Mouse (Mus musculus) embryonic facial prominence, embryonic 13.5 days (tissue): Measurements from ENCODE around the gene Ryr2. TPM values are rescaled to one million over a fixed set of nuclear protein-coding genes. Genes with fewer than 3 reads are reported as not detected.
"Not testable (repeated sequence)": the region's sequence is repeated elsewhere in the genome, so short reads cannot be mapped to it uniquely, and the experiment has no call there.

Experiments
- ATAC-seq: fragments of 200-750 bp; cut with Nextera tagmentation; 2 replicates; pipeline ENCODE4 v1.8.0; 2017; ENCODE audit warnings: low read depth; ENCODE audit not compliant: insufficient number of reproducible peaks, insufficient read depth, low FRiP score, low TSS enrichment
- H3K27ac ChIP-seq: fragments of 300-500 bp; sonication (generic); 2 replicates; pipeline ENCODE4 v1.5.1; 2015; ENCODE audit warnings: moderate library complexity, mild to moderate bottlenecking, inconsistent platforms
- H3K27me3 ChIP-seq: fragments of 300-500 bp; sonication (generic); 2 replicates; pipeline ENCODE4 v1.6.1; 2015; ENCODE audit warnings: mild to moderate bottlenecking, inconsistent platforms
- H3K36me3 ChIP-seq: fragments of 300-500 bp; sonication (generic); 2 replicates; pipeline ENCODE4 v1.6.1; 2015; ENCODE audit warnings: mild to moderate bottlenecking, inconsistent platforms
- H3K4me1 ChIP-seq: fragments of 300-500 bp; sonication (generic); 2 replicates; pipeline ENCODE4 v1.6.1; 2015; ENCODE audit warnings: inconsistent platforms
- H3K4me2 ChIP-seq: fragments of 300-500 bp; sonication (generic); 2 replicates; pipeline ENCODE4 v1.6.1; 2015; ENCODE audit warnings: moderate library complexity, mild to moderate bottlenecking, inconsistent platforms
- H3K4me3 ChIP-seq: fragments of 300-500 bp; sonication (generic); 2 replicates; pipeline ENCODE4 v1.5.1; 2015; ENCODE audit warnings: mild to moderate bottlenecking, inconsistent platforms
- H3K9ac ChIP-seq: fragments of 300-500 bp; sonication (generic); 2 replicates; pipeline ENCODE4 v1.6.1; 2015; ENCODE audit warnings: mild to moderate bottlenecking, inconsistent platforms
- H3K9me3 ChIP-seq: fragments of 300-500 bp; sonication (generic); 2 replicates; pipeline ENCODE4 v1.6.1; 2016; ENCODE audit warnings: inconsistent platforms
- WGBS: fragments of 180-500 bp; shearing (Covaris S2); methylation state at CpG from one replicate; pipeline ENCODE4 v1.1.7; 2015; ENCODE audit warnings: mixed read lengths; 5-methylcytosine and 5-hydroxymethylcytosine counted together
- polyA plus RNA-seq: library from polyadenylated mRNA; unstranded; fragments of >200 nt; fragmentation: Nextera tagmentation; extraction: Ambion mirVana; gene quantifications from 2 replicates; pipeline ENCODE4 v1.2.1, GENCODE M21; 2015

The Ryr2 gene
- 1.4 TPM in 2 replicates for polyA plus RNA-seq

GRCm38 (mm10) chr13:12106662-12107632 lies at the start of gene Ryr2:
Gene Ryr2 (minus strand): TSS chr13:12106945.
- no peak within 1 kb of the TSS for H3K27ac ChIP-seq
- H3K9me3 ChIP-seq: no peaks in the 10 kb centered on the region
- peak within 1 kb of the TSS; percentile 99 for H3K4me2 ChIP-seq
- H3K36me3 ChIP-seq: no peaks in the 10 kb centered on the region
- H3K4me1 ChIP-seq: peaks cover 12% of the 10 kb centered on the region
- peak; percentile 74 for ATAC-seq
- H3K4me3 ChIP-seq: peak within 1 kb of the TSS; percentile 72
- H3K27me3 ChIP-seq: peaks cover 62% of the 10 kb centered on the region
- WGBS: 10% methylated on average over 44 of the region's 64 CpGs
- H3K9ac ChIP-seq: peak within 1 kb of the TSS; percentile 76

- H3K4me3 ChIP-seq: no peak overlapping the region
- no peaks in the 10 kb centered on the region for H3K36me3 ChIP-seq
- no peak overlapping the region for H3K4me2 ChIP-seq
- no peak overlapping the region for H3K9ac ChIP-seq
- no peaks in the 10 kb centered on the region for H3K9me3 ChIP-seq
- H3K4me1 ChIP-seq: no peaks in the 10 kb centered on the region
- WGBS: 83% methylated on average over 11 of the region's 11 CpGs
- no peak for ATAC-seq
- H3K27me3 ChIP-seq: no peaks in the 10 kb centered on the region
- H3K27ac ChIP-seq: no peak overlapping the region
These were observed 47.2 kb upstream of the Ryr2 start for GRCm38 (mm10) chr13:12153922-12154321.

- H3K27me3 ChIP-seq: no peaks in the 10 kb centered on the region
- H3K9ac ChIP-seq: no peak overlapping the region
- H3K4me3 ChIP-seq: no peak overlapping the region
- H3K27ac ChIP-seq: no peak overlapping the region
- no peak overlapping the region for H3K4me2 ChIP-seq
- 60% methylated on average over 6 of the region's 6 CpGs for WGBS
- no peaks in the 10 kb centered on the region for H3K9me3 ChIP-seq
- no peaks in the 10 kb centered on the region for H3K4me1 ChIP-seq
- ATAC-seq: no peak
- H3K36me3 ChIP-seq: no peaks in the 10 kb centered on the region
These were observed 40.3 kb upstream of the Ryr2 start for GRCm38 (mm10) chr13:12146918-12147507.

GRCm38 (mm10) chr13:12146402-12146801 lies 39.7 kb upstream of the Ryr2 start:
- no peak overlapping the region for H3K27ac ChIP-seq
- no peak overlapping the region for H3K4me3 ChIP-seq
- H3K9me3 ChIP-seq: no peaks in the 10 kb centered on the region
- 83% methylated on average over 2 of the region's 2 CpGs for WGBS
- H3K36me3 ChIP-seq: no peaks in the 10 kb centered on the region
- ATAC-seq: no peak
- no peaks in the 10 kb centered on the region for H3K27me3 ChIP-seq
- no peak overlapping the region for H3K9ac ChIP-seq
- no peaks in the 10 kb centered on the region for H3K4me1 ChIP-seq
- no peak overlapping the region for H3K4me2 ChIP-seq

GRCm38 (mm10) chr13:12143347-12143746 lies 36.6 kb upstream of the Ryr2 start:
- Histone ChIP-seq H3K27me3 (no peaks in the 10 kb centered on the region), H3K4me2 (no peak overlapping the region), H3K4me1 (no peaks in the 10 kb centered on the region), H3K9ac (no peak overlapping the region), H3K27ac (no peak overlapping the region), H3K36me3 (no peaks in the 10 kb centered on the region), H3K4me3 (no peak overlapping the region), H3K9me3 (no peaks in the 10 kb centered on the region)
- ATAC-seq: no peak
- 89% methylated on average over 5 of the region's 5 CpGs for WGBS

GRCm38 (mm10) chr13:12136461-12136860 lies 29.7 kb upstream of the Ryr2 start:
- not testable (repeated sequence) for H3K27ac ChIP-seq, H3K4me3 ChIP-seq, H3K9ac ChIP-seq, H3K27me3 ChIP-seq, H3K36me3 ChIP-seq, H3K4me2 ChIP-seq, H3K4me1 ChIP-seq, ATAC-seq, H3K9me3 ChIP-seq
- 85% methylated on average over 10 of the region's 10 CpGs for WGBS

- Histone ChIP-seq H3K4me2 (no peak overlapping the region), H3K4me3 (no peak overlapping the region), H3K4me1 (no peaks in the 10 kb centered on the region), H3K36me3 (no peaks in the 10 kb centered on the region), H3K9me3 (no peaks in the 10 kb centered on the region), H3K27ac (no peak overlapping the region), H3K27me3 (no peaks in the 10 kb centered on the region), H3K9ac (no peak overlapping the region)
- no peak for ATAC-seq
- WGBS: 86% methylated on average over 7 of the region's 7 CpGs
These were observed 26.8 kb upstream of the Ryr2 start for GRCm38 (mm10) chr13:12133549-12133948.

GRCm38 (mm10) chr13:12132160-12132710 lies 25.5 kb upstream of the Ryr2 start:
- no peak overlapping the region for H3K9ac ChIP-seq
- no peak overlapping the region for H3K27ac ChIP-seq
- no peaks in the 10 kb centered on the region for H3K27me3 ChIP-seq
- ATAC-seq: no peak
- no peaks in the 10 kb centered on the region for H3K9me3 ChIP-seq
- WGBS: 72% methylated on average over 3 of the region's 3 CpGs
- H3K4me1 ChIP-seq: no peaks in the 10 kb centered on the region
- no peak overlapping the region for H3K4me3 ChIP-seq
- no peak overlapping the region for H3K4me2 ChIP-seq
- no peaks in the 10 kb centered on the region for H3K36me3 ChIP-seq

- H3K9ac ChIP-seq: no peak overlapping the region
- no peak overlapping the region for H3K4me2 ChIP-seq
- ATAC-seq: no peak
- H3K9me3 ChIP-seq: no peaks in the 10 kb centered on the region
- no peaks in the 10 kb centered on the region for H3K4me1 ChIP-seq
- no peak overlapping the region for H3K4me3 ChIP-seq
- no peaks in the 10 kb centered on the region for H3K36me3 ChIP-seq
- 93% methylated on average over 1 of the region's 1 CpGs for WGBS
- no peaks in the 10 kb centered on the region for H3K27me3 ChIP-seq
- H3K27ac ChIP-seq: no peak overlapping the region
These were observed 22.4 kb upstream of the Ryr2 start for GRCm38 (mm10) chr13:12129121-12129520.

GRCm38 (mm10) chr13:12126099-12126498 lies 19.4 kb upstream of the Ryr2 start:
- Histone ChIP-seq H3K9me3 (no peaks in the 10 kb centered on the region), H3K27me3 (no peaks in the 10 kb centered on the region), H3K27ac (no peak overlapping the region), H3K4me1 (no peaks in the 10 kb centered on the region), H3K36me3 (no peaks in the 10 kb centered on the region), H3K4me2 (no peak overlapping the region), H3K9ac (no peak overlapping the region), H3K4me3 (no peak overlapping the region)
- ATAC-seq: no peak

- no peak overlapping the region for H3K4me2 ChIP-seq
- no peak overlapping the region for H3K4me3 ChIP-seq
- no peak for ATAC-seq
- 72% methylated on average over 7 of the region's 7 CpGs for WGBS
- H3K27ac ChIP-seq: no peak overlapping the region
- no peaks in the 10 kb centered on the region for H3K36me3 ChIP-seq
- no peaks in the 10 kb centered on the region for H3K27me3 ChIP-seq
- no peaks in the 10 kb centered on the region for H3K4me1 ChIP-seq
- no peak overlapping the region for H3K9ac ChIP-seq
- H3K9me3 ChIP-seq: no peaks in the 10 kb centered on the region
These were observed 18.3 kb upstream of the Ryr2 start for GRCm38 (mm10) chr13:12124940-12125540.
